Mouse (Mus musculus): ENCODE measurements around the gene Otulin.

DNA sequence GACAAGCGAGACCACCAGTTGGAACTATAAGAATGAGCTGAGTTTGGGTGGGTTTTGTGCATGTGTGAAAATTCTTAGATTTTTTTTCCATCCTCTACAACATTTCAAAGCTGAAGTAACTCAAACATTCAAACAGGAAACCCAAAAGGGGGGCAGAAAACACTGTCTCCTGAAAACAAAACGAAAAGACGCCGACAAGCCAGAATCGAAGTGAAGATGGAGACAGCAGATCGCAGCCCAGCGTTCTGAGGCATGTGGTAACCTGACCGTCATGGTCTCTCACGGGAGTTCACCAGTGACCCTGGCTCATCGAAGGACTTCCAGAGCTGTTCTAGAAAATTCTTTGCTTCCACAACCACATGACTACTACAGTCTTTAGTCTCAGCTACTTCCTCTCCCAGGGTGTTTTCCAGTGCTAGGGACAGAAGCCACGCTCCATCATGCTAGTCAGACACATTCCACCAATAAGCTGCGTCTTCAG is 39.5 kb upstream of the Otulin start:
- TF ChIP-seq CTCF (IDR thresholded peaks at IDR 0.05; ENCODE audit: borderline replicate concordance, insufficient read depth, low read depth, low read length), result no peak
- no peak for TF ChIP-seq POLR2A (IDR thresholded peaks at IDR 0.05; ENCODE audit: borderline replicate concordance, insufficient read depth, low read length)

All from cerebellum, adult 2 months (tissue).